Mouse (Mus musculus): ENCODE results near the gene Nqo2. TPM values are rescaled to one million over a fixed set of nuclear protein-coding genes. Genes with fewer than 3 reads are reported as not detected.
"Not testable (repeated sequence)": the region's sequence is repeated elsewhere in the genome, so short reads cannot be mapped to it uniquely, and the experiment has no call there.

The Nqo2 gene
- 30.8 and 33.8 TPM in 2 replicates for polyA plus RNA-seq (2015; fragmentation: Nextera tagmentation; extraction: Ambion mirVana)

- Histone ChIP-seq H3K9ac (ENCODE audit: low read length) (peak within 1 kb of the TSS; percentile 77), H3K4me2 (ENCODE audit: low read depth, low read length) (peak within 1 kb of the TSS; percentile 64), H3K36me3 (ENCODE audit: control insufficient read depth, insufficient read depth, low read length) (no peaks in the 10 kb centered on the region), H3K4me3 (ENCODE audit: low read length) (peak within 1 kb of the TSS; percentile 61), H3K4me1 (replicated peaks; ENCODE audit: control insufficient read depth, insufficient read depth, low read length) (peaks cover 10% of the 10 kb centered on the region), H3K9me3 (ENCODE audit: control insufficient read depth, low read length) (no peaks in the 10 kb centered on the region), H3K27ac (ENCODE audit: low read length) (peak within 1 kb of the TSS; percentile 98), H3K27me3 (ENCODE audit: control insufficient read depth, insufficient read depth, low read depth, low read length) (no peaks in the 10 kb centered on the region)
- 1% methylated on average over 21 of the region's 22 CpGs for WGBS
- peak; percentile 90 for ATAC-seq (ENCODE audit: low read depth)
These were observed at the start of gene Nqo2 for GRCm38 (mm10) chr13:33964206-33965046. TSS of gene Nqo2 (plus strand) at chr13:33964687.

GRCm38 (mm10) chr13:33921041-33921440 lies 43.4 kb upstream of the Nqo2 start:
- H3K9me3 ChIP-seq (ENCODE audit: control insufficient read depth, low read length) = no peaks in the 10 kb centered on the region
- peaks cover 31% of the 10 kb centered on the region for H3K36me3 ChIP-seq (ENCODE audit: control insufficient read depth, insufficient read depth, low read length)
- ATAC-seq (ENCODE audit: low read depth) = no peak
- no peak overlapping the region for H3K9ac ChIP-seq (ENCODE audit: low read length)
- no peak overlapping the region for H3K4me3 ChIP-seq (ENCODE audit: low read length)
- no peaks in the 10 kb centered on the region for H3K27me3 ChIP-seq (ENCODE audit: control insufficient read depth, insufficient read depth, low read depth, low read length)
- no peak overlapping the region for H3K4me2 ChIP-seq (ENCODE audit: low read depth, low read length)
- H3K4me1 ChIP-seq (replicated peaks; ENCODE audit: control insufficient read depth, insufficient read depth, low read length) = no peaks in the 10 kb centered on the region
- 94% methylated on average over 6 of the region's 6 CpGs for WGBS
- no peak overlapping the region for H3K27ac ChIP-seq (ENCODE audit: low read length)

- Histone ChIP-seq H3K27ac (ENCODE audit: low read length) (no peak overlapping the region), H3K9me3 (ENCODE audit: control insufficient read depth, low read length) (no peaks in the 10 kb centered on the region), H3K4me1 (replicated peaks; ENCODE audit: control insufficient read depth, insufficient read depth, low read length) (no peaks in the 10 kb centered on the region), H3K4me3 (ENCODE audit: low read length) (no peak overlapping the region), H3K27me3 (ENCODE audit: control insufficient read depth, insufficient read depth, low read depth, low read length) (no peaks in the 10 kb centered on the region), H3K4me2 (ENCODE audit: low read depth, low read length) (no peak overlapping the region), H3K36me3 (ENCODE audit: control insufficient read depth, insufficient read depth, low read length) (peaks cover 31% of the 10 kb centered on the region), H3K9ac (ENCODE audit: low read length) (no peak overlapping the region)
- 54% methylated on average over 5 of the region's 5 CpGs for WGBS
- ATAC-seq (ENCODE audit: low read depth) = no peak
These were observed 42.8 kb upstream of the Nqo2 start for GRCm38 (mm10) chr13:33921699-33922098.

GRCm38 (mm10) chr13:33930281-33930680 lies 34.2 kb upstream of the Nqo2 start:
- no peak overlapping the region for H3K9ac ChIP-seq (ENCODE audit: low read length)
- WGBS = 83% methylated on average over 2 of the region's 2 CpGs
- no peak for ATAC-seq (ENCODE audit: low read depth)

GRCm38 (mm10) chr13:33930912-33931311 lies 33.6 kb upstream of the Nqo2 start:
- H3K4me1 ChIP-seq (replicated peaks; ENCODE audit: control insufficient read depth, insufficient read depth, low read length) = peaks cover 7% of the 10 kb centered on the region; the same call in 1 of the 2 replicates
- no peak overlapping the region for H3K9ac ChIP-seq (ENCODE audit: low read length)
- no peak overlapping the region for H3K27ac ChIP-seq (ENCODE audit: low read length)
- peaks cover 7% of the 10 kb centered on the region; the same call in 1 of the 2 replicates for H3K36me3 ChIP-seq (ENCODE audit: control insufficient read depth, insufficient read depth, low read length)
- no peak for ATAC-seq (ENCODE audit: low read depth)
- H3K9me3 ChIP-seq (ENCODE audit: control insufficient read depth, low read length) = no peaks in the 10 kb centered on the region
- H3K4me2 ChIP-seq (ENCODE audit: low read depth, low read length) = no peak overlapping the region
- no peaks in the 10 kb centered on the region for H3K27me3 ChIP-seq (ENCODE audit: control insufficient read depth, insufficient read depth, low read depth, low read length)
- 73% methylated on average over 3 of the region's 3 CpGs for WGBS
- no peak overlapping the region for H3K4me3 ChIP-seq (ENCODE audit: low read length)

More at GRCm38 (mm10) chr13:33930281-33930680, 34.2 kb upstream of the Nqo2 start:
- Histone ChIP-seq H3K27me3 (ENCODE audit: control insufficient read depth, insufficient read depth, low read depth, low read length) (no peaks in the 10 kb centered on the region), H3K4me1 (replicated peaks; ENCODE audit: control insufficient read depth, insufficient read depth, low read length) (peaks cover 7% of the 10 kb centered on the region; the same call in 1 of the 2 replicates), H3K9me3 (ENCODE audit: control insufficient read depth, low read length) (no peaks in the 10 kb centered on the region), H3K36me3 (ENCODE audit: control insufficient read depth, insufficient read depth, low read length) (peaks cover 8% of the 10 kb centered on the region; the same call in 1 of the 2 replicates), H3K4me2 (ENCODE audit: low read depth, low read length) (no peak overlapping the region), H3K4me3 (ENCODE audit: low read length) (no peak overlapping the region), H3K27ac (ENCODE audit: low read length) (no peak overlapping the region)

GRCm38 (mm10) chr13:33934743-33935142 lies 29.7 kb upstream of the Nqo2 start:
- ATAC-seq (ENCODE audit: low read depth) = no peak
- Histone ChIP-seq H3K27ac (ENCODE audit: low read length) (no peak overlapping the region), H3K36me3 (ENCODE audit: control insufficient read depth, insufficient read depth, low read length) (peaks cover 5% of the 10 kb centered on the region; the same call in 1 of the 2 replicates), H3K4me1 (replicated peaks; ENCODE audit: control insufficient read depth, insufficient read depth, low read length) (peaks cover 12% of the 10 kb centered on the region; the same call in 1 of the 2 replicates), H3K9me3 (ENCODE audit: control insufficient read depth, low read length) (no peaks in the 10 kb centered on the region), H3K27me3 (ENCODE audit: control insufficient read depth, insufficient read depth, low read depth, low read length) (no peaks in the 10 kb centered on the region), H3K9ac (ENCODE audit: low read length) (peak overlapping the region; percentile 87; the same call in 1 of the 2 replicates), H3K4me3 (ENCODE audit: low read length) (peak overlapping the region; percentile 82), H3K4me2 (ENCODE audit: low read depth, low read length) (peak overlapping the region; percentile 84)
- 65% methylated on average over 6 of the region's 6 CpGs for WGBS

GRCm38 (mm10) chr13:33935465-33936181 lies 28.9 kb upstream of the Nqo2 start:
- Histone ChIP-seq H3K4me1 (replicated peaks; ENCODE audit: control insufficient read depth, insufficient read depth, low read length) (peaks cover 12% of the 10 kb centered on the region; the same call in 1 of the 2 replicates), H3K27me3 (ENCODE audit: control insufficient read depth, insufficient read depth, low read depth, low read length) (no peaks in the 10 kb centered on the region), H3K9me3 (ENCODE audit: control insufficient read depth, low read length) (no peaks in the 10 kb centered on the region), H3K4me3 (ENCODE audit: low read length) (peak overlapping the region; percentile 82), H3K36me3 (ENCODE audit: control insufficient read depth, insufficient read depth, low read length) (no peaks in the 10 kb centered on the region), H3K4me2 (ENCODE audit: low read depth, low read length) (peak overlapping the region; percentile 84), H3K27ac (ENCODE audit: low read length) (peak overlapping the region; percentile 59), H3K9ac (ENCODE audit: low read length) (peak overlapping the region; percentile 87)
- ATAC-seq (ENCODE audit: low read depth) = peak; percentile 94
- WGBS = under 1% methylated on average over 42 of the region's 44 CpGs

- 40% methylated on average over 5 of the region's 5 CpGs for WGBS
- peaks cover 12% of the 10 kb centered on the region; the same call in 1 of the 2 replicates for H3K4me1 ChIP-seq (replicated peaks; ENCODE audit: control insufficient read depth, insufficient read depth, low read length)
- no peak overlapping the region for H3K9ac ChIP-seq (ENCODE audit: low read length)
- no peak overlapping the region for H3K4me3 ChIP-seq (ENCODE audit: low read length)
- ATAC-seq (ENCODE audit: low read depth) = no peak
- no peaks in the 10 kb centered on the region for H3K36me3 ChIP-seq (ENCODE audit: control insufficient read depth, insufficient read depth, low read length)
- H3K27me3 ChIP-seq (ENCODE audit: control insufficient read depth, insufficient read depth, low read depth, low read length) = no peaks in the 10 kb centered on the region
- H3K4me2 ChIP-seq (ENCODE audit: low read depth, low read length) = no peak overlapping the region
- H3K9me3 ChIP-seq (ENCODE audit: control insufficient read depth, low read length) = no peaks in the 10 kb centered on the region
- no peak overlapping the region for H3K27ac ChIP-seq (ENCODE audit: low read length)
These were observed 27.3 kb upstream of the Nqo2 start for GRCm38 (mm10) chr13:33937151-33937550.

- H3K9ac ChIP-seq (ENCODE audit: low read length); H3K36me3 ChIP-seq (ENCODE audit: control insufficient read depth, insufficient read depth, low read length); ATAC-seq (ENCODE audit: low read depth); H3K27me3 ChIP-seq (ENCODE audit: control insufficient read depth, insufficient read depth, low read depth, low read length); H3K4me2 ChIP-seq (ENCODE audit: low read depth, low read length); H3K27ac ChIP-seq (ENCODE audit: low read length); H3K9me3 ChIP-seq (ENCODE audit: control insufficient read depth, low read length); H3K4me3 ChIP-seq (ENCODE audit: low read length): not testable (repeated sequence)
- peaks cover 12% of the 10 kb centered on the region; the same call in 1 of the 2 replicates for H3K4me1 ChIP-seq (replicated peaks; ENCODE audit: control insufficient read depth, insufficient read depth, low read length)
These were observed 26.9 kb upstream of the Nqo2 start for GRCm38 (mm10) chr13:33937587-33937986.

Data from lung, embryonic 16.5 days (tissue).